Mouse (Mus musculus) spleen, postnatal 4 days (tissue): ENCODE data around the gene Rpap1.
A peak's percentile ranks its signal among the peaks of the same experiment; 100 is the strongest.

Experiments
- DNase-seq, 2 experiments: peaks; one replicate each; pipeline ENCODE4 v3.0.0; 2022; ENCODE audit warnings: low spot score in 2 of 2

The Rpap1 gene

GRCm38 (mm10) chr2:119787206-119787883 is at the start of gene Rpap1:
Rpap1 (minus strand) TSS chr2:119787537.
- peak; percentile 79 to 92 for DNase-seq

GRCm38 (mm10) chr2:119834231-119834630 is 46.9 kb upstream of the Rpap1 start:
- DNase-seq: no peak

GRCm38 (mm10) chr2:119830579-119830978 is 43.2 kb upstream of the Rpap1 start:
- no peak for DNase-seq

GRCm38 (mm10) chr2:119821136-119821535 is 33.8 kb upstream of the Rpap1 start:
- DNase-seq: no peak

- DNase-seq: no peak
Observed at GRCm38 (mm10) chr2:119818668-119819272, 31.4 kb upstream of the Rpap1 start.

GRCm38 (mm10) chr2:119817047-119817446 is 29.7 kb upstream of the Rpap1 start:
- DNase-seq: no peak

- no peak for DNase-seq
Observed at GRCm38 (mm10) chr2:119816611-119817010, 29.3 kb upstream of the Rpap1 start.

GRCm38 (mm10) chr2:119814376-119814933 is 27.1 kb upstream of the Rpap1 start:
- DNase-seq: no peak

GRCm38 (mm10) chr2:119811490-119812146 is 24.3 kb upstream of the Rpap1 start:
- DNase-seq: no peak

GRCm38 (mm10) chr2:119810890-119811289 is 23.6 kb upstream of the Rpap1 start:
- DNase-seq: no peak

- DNase-seq: no peak
Observed at GRCm38 (mm10) chr2:119808881-119809280, 21.5 kb upstream of the Rpap1 start.

- DNase-seq: no peak
Observed at GRCm38 (mm10) chr2:119808438-119808837, 21.1 kb upstream of the Rpap1 start.

GRCm38 (mm10) chr2:119805536-119805935 is 18.2 kb upstream of the Rpap1 start:
- no peak for DNase-seq

- no peak for DNase-seq
Observed at GRCm38 (mm10) chr2:119804776-119805175, 17.4 kb upstream of the Rpap1 start.

- DNase-seq: no peak
Observed at GRCm38 (mm10) chr2:119804275-119804628, 16.9 kb upstream of the Rpap1 start.

- DNase-seq: no peak
Observed at GRCm38 (mm10) chr2:119803618-119804274, 16.4 kb upstream of the Rpap1 start.

- no peak for DNase-seq
Observed at GRCm38 (mm10) chr2:119802767-119803617, 15.7 kb upstream of the Rpap1 start.

- DNase-seq: no peak
Observed at GRCm38 (mm10) chr2:119800876-119801846, 13.8 kb upstream of the Rpap1 start.

GRCm38 (mm10) chr2:119799961-119800550 is 12.7 kb upstream of the Rpap1 start:
- no peak for DNase-seq
